Mouse (Mus musculus) adrenal gland, postnatal 0 days (tissue): Measurements from ENCODE around the gene Fga. TPM values are rescaled to one million over a fixed set of nuclear protein-coding genes. Genes with fewer than 3 reads are reported as not detected.

ENCODE experiments used
- polyA plus RNA-seq: library from polyadenylated mRNA; unstranded; fragments of >200 nt; fragmentation: Nextera tagmentation; extraction: Ambion mirVana; gene quantifications from 2 replicates; pipeline ENCODE4 v1.2.1, GENCODE M21; 2015

Fga gene
- 110 and 138 TPM in 2 replicates for polyA plus RNA-seq

GRCm38 (mm10) chr3:83025475-83026301 lies at the start of gene Fga:
Gene Fga, plus strand, starts transcription at chr3:83026076.

GRCm38 (mm10) chr3:83007557-83007956 lies 18.3 kb upstream of the Fga start, which contains the start of gene Fgg:
Gene Fgg, plus strand, starts transcription at chr3:83007724.

GRCm38 (mm10) chr3:83049680-83050079 lies 23.8 kb downstream of the Fga start, which contains the start of gene Fgb:
Gene Fgb, minus strand, starts transcription at chr3:83049863.

GRCm38 (mm10) chr3:83055281-83056038 lies 29.6 kb downstream of the Fga start, which contains the start of gene Plrg1:
Gene Plrg1, plus strand, starts transcription at chr3:83055522.

Other genes with a start within 250 kb of the Fga start
- gene Rbm46, start 149.6 kb upstream of the Fga start, polyA plus RNA-seq, result 1.3 and 1.7 TPM in 2 replicates
- gene Lrat, start 122.1 kb upstream of the Fga start, polyA plus RNA-seq, result 0.11 and 0.28 TPM in 2 replicates
- 138 and 176 TPM in 2 replicates for gene Fgg, start 18.4 kb upstream of the Fga start, polyA plus RNA-seq
- gene Fgb, start 23.8 kb downstream of the Fga start, polyA plus RNA-seq, result 69.6 and 94.8 TPM in 2 replicates
- gene Plrg1, start 29.4 kb downstream of the Fga start, polyA plus RNA-seq, result 58.3 and 70.6 TPM in 2 replicates
- gene Dchs2, start 101.9 kb downstream of the Fga start, polyA plus RNA-seq, result 0.11 and 0.22 TPM in 2 replicates